Mouse (Mus musculus) embryonic facial prominence, embryonic 10.5 days (tissue): ENCODE measurements around the gene Hmcn2. TPM values are rescaled to one million over a fixed set of nuclear protein-coding genes. Genes with fewer than 3 reads are reported as not detected.
A peak's percentile ranks its signal among the peaks of the same experiment; 100 is the strongest.

Experiments
- DNase-seq: peaks from one replicate; pipeline ENCODE4 v3.0.0-alpha.2; 2017; ENCODE audit warnings: low spot score
- H3K27ac ChIP-seq: fragments of 300-500 bp; sonication (generic); replicated peaks from 2 replicates; pipeline ENCODE4 v1.5.1; 2016; ENCODE audit warnings: mild to moderate bottlenecking
- H3K27me3 ChIP-seq: fragments of 300-500 bp; sonication (generic); replicated peaks from 2 replicates; pipeline ENCODE4 v1.6.1; 2016; ENCODE audit warnings: low read depth, mild to moderate bottlenecking; ENCODE audit not compliant: poor library complexity, severe bottlenecking
- H3K36me3 ChIP-seq: fragments of 300-500 bp; sonication (generic); replicated peaks from 2 replicates; pipeline ENCODE4 v1.6.1; 2016; ENCODE audit warnings: mild to moderate bottlenecking, moderate library complexity
- H3K4me1 ChIP-seq: fragments of 300-500 bp; sonication (generic); 2 replicates; pipeline ENCODE4 v1.6.1; 2016
- H3K4me3 ChIP-seq: fragments of 300-500 bp; sonication (generic); 2 replicates; pipeline ENCODE4 v1.5.1; 2016; ENCODE audit warnings: mild to moderate bottlenecking, moderate library complexity
- H3K9me3 ChIP-seq: fragments of 300-500 bp; sonication (generic); 2 replicates; pipeline ENCODE4 v1.6.1; 2016; ENCODE audit warnings: mild to moderate bottlenecking
- WGBS: fragments of 180-500 bp; shearing (Covaris S2); methylation state at CpG from one replicate; pipeline ENCODE4 v1.1.7; 2016; 5-methylcytosine and 5-hydroxymethylcytosine counted together
- polyA plus RNA-seq: library from polyadenylated mRNA; unstranded; fragments of >200 nt; fragmentation: Nextera tagmentation; extraction: Ambion mirVana; gene quantifications from 2 replicates; pipeline ENCODE4 v1.2.1, GENCODE M21; 2016

Hmcn2 gene
- polyA plus RNA-seq, 1 experiment from 2014 or later: not detected

- 76% methylated on average over 15 of the region's 15 CpGs for WGBS
- DNase-seq: no peak
- peaks cover 53% of the 10 kb centered on the region for H3K27me3 ChIP-seq
- H3K36me3 ChIP-seq: no peaks in the 10 kb centered on the region
- no peak overlapping the region for H3K4me3 ChIP-seq
- H3K4me1 ChIP-seq: peaks cover 20% of the 10 kb centered on the region
- no peak overlapping the region for H3K27ac ChIP-seq
- no peaks in the 10 kb centered on the region; the same call in 1 of the 2 replicates for H3K9me3 ChIP-seq
Measured at GRCm38 (mm10) chr2:31309549-31309948, 4.7 kb upstream of the Hmcn2 start.

GRCm38 (mm10) chr2:31318162-31318561, 3.9 kb downstream of the Hmcn2 start:
- Histone ChIP-seq H3K4me1 (peaks cover 22% of the 10 kb centered on the region), H3K36me3 (no peaks in the 10 kb centered on the region), H3K9me3 (no peaks in the 10 kb centered on the region), H3K27ac (no peak overlapping the region), H3K27me3 (peaks cover 65% of the 10 kb centered on the region), H3K4me3 (no peak overlapping the region)
- 21% methylated on average over 2 of the region's 2 CpGs for WGBS
- peak; percentile 39 for DNase-seq

- no peaks in the 10 kb centered on the region for H3K9me3 ChIP-seq
- H3K27ac ChIP-seq: no peak overlapping the region
- peaks cover 27% of the 10 kb centered on the region for H3K4me1 ChIP-seq
- no peaks in the 10 kb centered on the region for H3K36me3 ChIP-seq
- WGBS: 75% methylated on average over 2 of the region's 2 CpGs
- peaks cover 55% of the 10 kb centered on the region for H3K27me3 ChIP-seq
- H3K4me3 ChIP-seq: no peak overlapping the region
- DNase-seq: no peak
Measured at GRCm38 (mm10) chr2:31319200-31319599, 5.0 kb downstream of the Hmcn2 start.

- peak; percentile 29 for DNase-seq
- Histone ChIP-seq H3K4me1 (peaks cover 16% of the 10 kb centered on the region), H3K4me3 (no peak overlapping the region), H3K27ac (no peak overlapping the region), H3K9me3 (no peaks in the 10 kb centered on the region), H3K36me3 (no peaks in the 10 kb centered on the region), H3K27me3 (no peaks in the 10 kb centered on the region)
- WGBS: 55% methylated on average over 10 of the region's 10 CpGs
Measured at GRCm38 (mm10) chr2:31327186-31327585, 13.0 kb downstream of the Hmcn2 start.

- 60% methylated on average over 12 of the region's 12 CpGs for WGBS
- no peak overlapping the region; the same call in 1 of the 2 replicates for H3K27ac ChIP-seq
- H3K4me1 ChIP-seq: peaks cover 47% of the 10 kb centered on the region
- H3K4me3 ChIP-seq: no peak overlapping the region
- peaks cover 18% of the 10 kb centered on the region; the same call in 1 of the 2 replicates for H3K27me3 ChIP-seq
- DNase-seq: no peak
- H3K9me3 ChIP-seq: no peaks in the 10 kb centered on the region
- H3K36me3 ChIP-seq: no peaks in the 10 kb centered on the region
Measured at GRCm38 (mm10) chr2:31337706-31338330, 23.6 kb downstream of the Hmcn2 start.

- H3K36me3 ChIP-seq: no peaks in the 10 kb centered on the region
- peak overlapping the region; percentile 14; the same call in 1 of the 2 replicates for H3K4me3 ChIP-seq
- peaks cover 47% of the 10 kb centered on the region for H3K4me1 ChIP-seq
- peak; percentile 85 for DNase-seq
- no peaks in the 10 kb centered on the region for H3K9me3 ChIP-seq
- H3K27ac ChIP-seq: peak overlapping the region; percentile 69
- H3K27me3 ChIP-seq: peaks cover 18% of the 10 kb centered on the region; the same call in 1 of the 2 replicates
- 29% methylated on average over 9 of the region's 9 CpGs for WGBS
Measured at GRCm38 (mm10) chr2:31339826-31340225, 25.6 kb downstream of the Hmcn2 start.

- no peaks in the 10 kb centered on the region for H3K36me3 ChIP-seq
- peaks cover 47% of the 10 kb centered on the region for H3K4me1 ChIP-seq
- 77% methylated on average over 8 of the region's 8 CpGs for WGBS
- H3K4me3 ChIP-seq: no peak overlapping the region
- peaks cover 10% of the 10 kb centered on the region; the same call in 1 of the 2 replicates for H3K27me3 ChIP-seq
- no peak overlapping the region for H3K27ac ChIP-seq
- DNase-seq: no peak
- no peaks in the 10 kb centered on the region for H3K9me3 ChIP-seq
Measured at GRCm38 (mm10) chr2:31341726-31342535, 27.7 kb downstream of the Hmcn2 start.

GRCm38 (mm10) chr2:31346096-31346495, 31.9 kb downstream of the Hmcn2 start:
- 37% methylated on average over 12 of the region's 12 CpGs for WGBS
- peaks cover 17% of the 10 kb centered on the region for H3K4me1 ChIP-seq
- H3K4me3 ChIP-seq: no peak overlapping the region
- peak; percentile 85 for DNase-seq
- H3K36me3 ChIP-seq: no peaks in the 10 kb centered on the region
- H3K9me3 ChIP-seq: no peaks in the 10 kb centered on the region
- no peak overlapping the region for H3K27ac ChIP-seq
- H3K27me3 ChIP-seq: no peaks in the 10 kb centered on the region; the same call in 1 of the 2 replicates

GRCm38 (mm10) chr2:31348373-31348772, 34.2 kb downstream of the Hmcn2 start:
- H3K36me3 ChIP-seq: no peaks in the 10 kb centered on the region
- H3K4me3 ChIP-seq: no peak overlapping the region
- H3K27me3 ChIP-seq: no peaks in the 10 kb centered on the region; the same call in 1 of the 2 replicates
- DNase-seq: no peak
- 81% methylated on average over 3 of the region's 3 CpGs for WGBS
- no peaks in the 10 kb centered on the region for H3K9me3 ChIP-seq
- H3K27ac ChIP-seq: no peak overlapping the region
- no peaks in the 10 kb centered on the region for H3K4me1 ChIP-seq

GRCm38 (mm10) chr2:31348850-31349249, 34.6 kb downstream of the Hmcn2 start:
- Histone ChIP-seq H3K9me3 (no peaks in the 10 kb centered on the region), H3K4me1 (no peaks in the 10 kb centered on the region), H3K4me3 (no peak overlapping the region), H3K27ac (no peak overlapping the region), H3K36me3 (no peaks in the 10 kb centered on the region), H3K27me3 (no peaks in the 10 kb centered on the region; the same call in 1 of the 2 replicates)
- DNase-seq: no peak
- 76% methylated on average over 5 of the region's 5 CpGs for WGBS

- no peaks in the 10 kb centered on the region for H3K9me3 ChIP-seq
- H3K4me1 ChIP-seq: no peaks in the 10 kb centered on the region
- WGBS: 77% methylated on average over 5 of the region's 5 CpGs
- H3K36me3 ChIP-seq: no peaks in the 10 kb centered on the region
- no peak for DNase-seq
- H3K27ac ChIP-seq: no peak overlapping the region
- H3K4me3 ChIP-seq: no peak overlapping the region
- H3K27me3 ChIP-seq: no peaks in the 10 kb centered on the region
Measured at GRCm38 (mm10) chr2:31356771-31357170, 42.6 kb downstream of the Hmcn2 start.

GRCm38 (mm10) chr2:31359316-31359715, 45.1 kb downstream of the Hmcn2 start:
- H3K4me3 ChIP-seq: no peak overlapping the region
- peaks cover 6% of the 10 kb centered on the region for H3K27me3 ChIP-seq
- WGBS: 72% methylated on average over 7 of the region's 7 CpGs
- H3K36me3 ChIP-seq: no peaks in the 10 kb centered on the region
- no peaks in the 10 kb centered on the region for H3K4me1 ChIP-seq
- no peak for DNase-seq
- H3K27ac ChIP-seq: no peak overlapping the region
- no peaks in the 10 kb centered on the region for H3K9me3 ChIP-seq

GRCm38 (mm10) chr2:31367186-31367585, 53.0 kb downstream of the Hmcn2 start:
- H3K4me1 ChIP-seq: no peaks in the 10 kb centered on the region
- DNase-seq: no peak
- peaks cover 6% of the 10 kb centered on the region for H3K27me3 ChIP-seq
- H3K27ac ChIP-seq: no peak overlapping the region
- no peak overlapping the region for H3K4me3 ChIP-seq
- no peaks in the 10 kb centered on the region for H3K36me3 ChIP-seq
- 79% methylated on average over 7 of the region's 7 CpGs for WGBS
- H3K9me3 ChIP-seq: peaks cover 3% of the 10 kb centered on the region
